Mouse (Mus musculus): ENCODE data around the gene Galnt10. TPM values are rescaled to one million over a fixed set of nuclear protein-coding genes. Genes with fewer than 3 reads are reported as not detected.
"Not testable (repeated sequence)": the region's sequence is repeated elsewhere in the genome, so short reads cannot be mapped to it uniquely, and the experiment has no call there.

Galnt10 gene
- total RNA-seq, 1 experiment: 13.5 TPM

GRCm38 (mm10) chr11:57812212-57812611 lies 167.0 kb downstream of the Galnt10 start:
- TF ChIP-seq HCFC1 (IDR thresholded peaks at IDR 0.05; ENCODE audit: borderline replicate concordance, insufficient read depth, low read length) (no peak), ZC3H11A (IDR thresholded peaks at IDR 0.05; ENCODE audit: borderline replicate concordance, low read depth, low read length) (no peak), ZNF384 (IDR thresholded peaks at IDR 0.05; ENCODE audit: low read depth, low read length) (no peak), CHD2 (IDR thresholded peaks at IDR 0.05; ENCODE audit: low read depth, low read length) (no peak), MAFK (IDR thresholded peaks at IDR 0.05; ENCODE audit: insufficient read depth, low read depth, low read length) (no peak)

DNA sequence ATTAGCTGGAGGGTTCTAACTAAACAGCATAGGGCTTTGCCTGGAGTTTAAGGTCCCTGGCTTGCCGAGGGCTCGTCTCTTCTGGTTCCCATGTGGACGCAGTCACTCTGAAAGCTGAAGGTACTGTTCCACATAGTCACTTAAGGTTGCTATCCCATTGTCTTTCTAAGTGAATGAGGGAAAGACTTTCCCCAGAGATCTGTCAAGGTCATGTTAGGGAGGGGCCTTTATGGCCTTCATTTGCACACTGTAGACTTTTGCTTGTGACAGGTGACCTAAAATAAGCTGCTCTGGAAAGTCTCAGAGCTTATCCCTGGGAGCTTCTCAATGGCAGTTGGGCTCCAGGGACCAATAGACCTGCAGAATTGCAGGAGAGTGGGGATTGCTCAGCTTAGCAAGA lies 168.4 kb downstream of the Galnt10 start:
- H3K36me3 ChIP-seq (ENCODE audit: control insufficient read depth, insufficient read depth, low read length, poor library complexity, severe bottlenecking): peaks cover 17% of the 10 kb centered on the region; the same call in 1 of the 2 replicates
- in situ Hi-C loops (cut with MboI; ENCODE audit: low sequenced_read_pairs in 2 of 2, unreplicated experiment in 2 of 2): no loop called here
- no peak overlapping the region for H3K4me3 ChIP-seq (ENCODE audit: insufficient read depth in 1 of 2, low read depth in 1 of 2, low read length in 2 of 2, poor library complexity in 1 of 2, severe bottlenecking in 1 of 2)
- no peak for TF ChIP-seq HCFC1 (IDR thresholded peaks at IDR 0.05; ENCODE audit: borderline replicate concordance, insufficient read depth, low read length)
- TF ChIP-seq CHD2 (IDR thresholded peaks at IDR 0.05; ENCODE audit: low read depth, low read length): no peak
- TF ChIP-seq ZC3H11A (IDR thresholded peaks at IDR 0.05; ENCODE audit: borderline replicate concordance, low read depth, low read length): no peak
- H3K27ac ChIP-seq (ENCODE audit: insufficient read depth, low read depth, low read length, poor library complexity, severe bottlenecking): no peak overlapping the region
- H3K9me3 ChIP-seq (ENCODE audit: control insufficient read depth, insufficient read depth, low read depth, low read length): no peaks in the 10 kb centered on the region
- no peak overlapping the region for H3K9ac ChIP-seq (ENCODE audit: insufficient read depth, low read depth, low read length, poor library complexity, severe bottlenecking)
- peaks cover 6 to 15% of the 10 kb centered on the region in 2 experiments for H3K4me1 ChIP-seq (ENCODE audit: control insufficient read depth in 2 of 2, insufficient read depth in 2 of 2, low read length in 2 of 2, poor library complexity in 1 of 2)
- DNase-seq (ENCODE audit: low read depth, low spot score): no peak

More at GRCm38 (mm10) chr11:57812212-57812611, 167.0 kb downstream of the Galnt10 start:
- Histone ChIP-seq H3K9me3 (ENCODE audit: control insufficient read depth, insufficient read depth, low read depth, low read length) (no peaks in the 10 kb centered on the region), H3K4me1 (ENCODE audit: control insufficient read depth in 2 of 2, insufficient read depth in 2 of 2, low read length in 2 of 2, poor library complexity in 1 of 2) (peaks cover 6 to 15% of the 10 kb centered on the region in 2 experiments), H3K9ac (ENCODE audit: insufficient read depth, low read depth, low read length, poor library complexity, severe bottlenecking) (no peak overlapping the region), H3K4me3 (ENCODE audit: insufficient read depth in 1 of 2, low read depth in 1 of 2, low read length in 2 of 2, poor library complexity in 1 of 2, severe bottlenecking in 1 of 2) (no peak overlapping the region), H3K36me3 (ENCODE audit: control insufficient read depth, insufficient read depth, low read length, poor library complexity, severe bottlenecking) (peaks cover 21% of the 10 kb centered on the region; the same call in 1 of the 2 replicates), H3K27ac (ENCODE audit: insufficient read depth, low read depth, low read length, poor library complexity, severe bottlenecking) (no peak overlapping the region)
- no peak for DNase-seq (ENCODE audit: low read depth, low spot score)
- in situ Hi-C loops (cut with MboI; ENCODE audit: low sequenced_read_pairs in 2 of 2, unreplicated experiment in 2 of 2): no loop called here

GRCm38 (mm10) chr11:57818189-57818588 lies 172.9 kb downstream of the Galnt10 start:
- in situ Hi-C loops (cut with MboI; ENCODE audit: low sequenced_read_pairs in 2 of 2, unreplicated experiment in 2 of 2): loop anchor here (5.0 kb wide), 1 partner anchor 114 kb away; no protein-coding TSS in a partner anchor

DNA sequence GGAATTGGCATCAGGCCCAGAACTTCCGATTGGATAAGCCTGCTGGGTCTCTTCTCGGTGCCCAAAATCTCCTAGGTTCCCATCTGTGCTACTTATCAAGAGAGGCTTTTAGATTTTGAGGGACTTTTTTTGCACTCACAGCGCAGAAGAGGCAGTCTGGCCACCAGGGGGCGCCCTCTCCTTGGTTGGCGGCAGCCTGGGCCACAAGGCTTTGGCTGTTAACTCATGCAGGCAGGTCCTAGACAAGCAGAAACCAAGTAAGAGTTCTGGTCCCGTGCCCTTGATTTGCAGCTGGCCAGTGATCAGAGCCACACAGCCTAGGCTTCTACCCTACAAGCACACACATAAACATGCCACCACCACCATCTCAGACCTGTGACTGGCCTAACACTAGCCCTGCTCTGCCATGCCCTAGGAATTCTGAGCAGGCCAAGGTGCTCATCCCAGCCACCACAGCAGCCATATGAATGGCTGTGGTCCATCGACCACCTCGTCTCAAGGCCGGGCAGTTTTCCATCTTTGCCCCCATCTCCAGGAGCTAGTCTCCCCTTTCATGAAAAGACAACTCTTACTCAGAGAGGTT lies 174.8 kb downstream of the Galnt10 start:
- in situ Hi-C loops (cut with MboI; ENCODE audit: low sequenced_read_pairs in 2 of 2, unreplicated experiment in 2 of 2): loop anchor here (5.0 to 10.0 kb wide), 2 partner anchors 95 to 112 kb away; no protein-coding TSS in a partner anchor
- no peak for DNase-seq (ENCODE audit: low read depth, low spot score)
- no peaks in the 10 kb centered on the region for H3K36me3 ChIP-seq (ENCODE audit: control insufficient read depth, insufficient read depth, low read length, poor library complexity, severe bottlenecking)
- H3K4me1 ChIP-seq (ENCODE audit: control insufficient read depth in 2 of 2, insufficient read depth in 2 of 2, low read length in 2 of 2, poor library complexity in 1 of 2): peaks cover 2 to 3% of the 10 kb centered on the region in 2 experiments; a peak in 1 of 4 replicates
- no peak overlapping the region; the same call in 1 of the 2 replicates for H3K9ac ChIP-seq (ENCODE audit: insufficient read depth, low read depth, low read length, poor library complexity, severe bottlenecking)
- no peak overlapping the region for H3K4me3 ChIP-seq (ENCODE audit: insufficient read depth in 1 of 2, low read depth in 1 of 2, low read length in 2 of 2, poor library complexity in 1 of 2, severe bottlenecking in 1 of 2)
- no peak for TF ChIP-seq HCFC1 (IDR thresholded peaks at IDR 0.05; ENCODE audit: borderline replicate concordance, insufficient read depth, low read length)
- peak; percentile 38; the same call in 1 of the 2 replicates for TF ChIP-seq ZC3H11A (IDR thresholded peaks at IDR 0.05; ENCODE audit: borderline replicate concordance, low read depth, low read length)
- no peak for TF ChIP-seq ZNF384 (IDR thresholded peaks at IDR 0.05; ENCODE audit: low read depth, low read length)
- no peaks in the 10 kb centered on the region for H3K9me3 ChIP-seq (ENCODE audit: control insufficient read depth, insufficient read depth, low read depth, low read length)
- H3K27ac ChIP-seq (ENCODE audit: insufficient read depth, low read depth, low read length, poor library complexity, severe bottlenecking): no peak overlapping the region

More at GRCm38 (mm10) chr11:57818189-57818588, 172.9 kb downstream of the Galnt10 start:
- Histone ChIP-seq H3K9ac (ENCODE audit: insufficient read depth, low read depth, low read length, poor library complexity, severe bottlenecking) (no peak overlapping the region), H3K27ac (ENCODE audit: insufficient read depth, low read depth, low read length, poor library complexity, severe bottlenecking) (no peak overlapping the region), H3K4me3 (ENCODE audit: insufficient read depth in 1 of 2, low read depth in 1 of 2, low read length in 2 of 2, poor library complexity in 1 of 2, severe bottlenecking in 1 of 2) (no peak overlapping the region), H3K4me1 (ENCODE audit: control insufficient read depth in 2 of 2, insufficient read depth in 2 of 2, low read length in 2 of 2, poor library complexity in 1 of 2) (peaks cover 6 to 13% of the 10 kb centered on the region in 2 experiments), H3K9me3 (ENCODE audit: control insufficient read depth, insufficient read depth, low read depth, low read length) (no peaks in the 10 kb centered on the region), H3K36me3 (ENCODE audit: control insufficient read depth, insufficient read depth, low read length, poor library complexity, severe bottlenecking) (no peaks in the 10 kb centered on the region)
- no peak for DNase-seq (ENCODE audit: low read depth, low spot score)
- TF ChIP-seq HCFC1 (IDR thresholded peaks at IDR 0.05; ENCODE audit: borderline replicate concordance, insufficient read depth, low read length) (no peak), MAFK (IDR thresholded peaks at IDR 0.05; ENCODE audit: insufficient read depth, low read depth, low read length) (no peak), ZC3H11A (IDR thresholded peaks at IDR 0.05; ENCODE audit: borderline replicate concordance, low read depth, low read length) (no peak), ZNF384 (IDR thresholded peaks at IDR 0.05; ENCODE audit: low read depth, low read length) (no peak), CHD2 (IDR thresholded peaks at IDR 0.05; ENCODE audit: low read depth, low read length) (no peak)

DNA sequence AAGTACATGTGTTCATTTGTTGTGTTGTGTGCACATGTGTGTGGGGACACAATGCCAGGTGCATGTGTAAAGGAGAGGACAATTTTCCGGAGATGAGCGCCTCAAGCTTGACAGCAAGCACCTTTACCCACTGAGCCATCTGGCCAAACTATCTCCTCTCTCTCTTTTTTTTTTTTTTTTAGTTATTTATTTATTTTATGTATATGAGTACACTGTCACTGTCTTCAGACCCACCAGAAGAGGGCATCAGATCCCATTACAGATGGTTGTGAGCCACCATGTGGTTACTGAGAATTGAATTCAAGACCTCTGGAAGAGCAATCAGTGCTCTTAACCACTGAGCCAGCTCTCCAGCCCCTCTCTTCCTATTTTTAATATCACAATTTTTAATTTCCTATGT lies 177.9 kb downstream of the Galnt10 start:
- in situ Hi-C loops (cut with MboI; ENCODE audit: low sequenced_read_pairs in 2 of 2, unreplicated experiment in 2 of 2): loop anchor here in 1 of 2 experiments (10.0 kb wide), 1 partner anchor 92 kb away; no protein-coding TSS in a partner anchor
- not testable (repeated sequence) for H3K4me3 ChIP-seq (ENCODE audit: insufficient read depth in 1 of 2, low read depth in 1 of 2, low read length in 2 of 2, poor library complexity in 1 of 2, severe bottlenecking in 1 of 2); H3K4me1 ChIP-seq (ENCODE audit: control insufficient read depth in 2 of 2, insufficient read depth in 2 of 2, low read length in 2 of 2, poor library complexity in 1 of 2); DNase-seq (ENCODE audit: low read depth, low spot score); H3K9me3 ChIP-seq (ENCODE audit: control insufficient read depth, insufficient read depth, low read depth, low read length); H3K9ac ChIP-seq (ENCODE audit: insufficient read depth, low read depth, low read length, poor library complexity, severe bottlenecking); H3K27ac ChIP-seq (ENCODE audit: insufficient read depth, low read depth, low read length, poor library complexity, severe bottlenecking); H3K36me3 ChIP-seq (ENCODE audit: control insufficient read depth, insufficient read depth, low read length, poor library complexity, severe bottlenecking)

Measured in ES-E14 (cell line).